Mouse (Mus musculus) kidney, adult 11 months (tissue): ENCODE results near the gene Gm12830.

Source experiments
- DNase-seq: peaks from one replicate; pipeline ENCODE4 v3.0.0; 2022

The Gm12830 gene

DNA sequence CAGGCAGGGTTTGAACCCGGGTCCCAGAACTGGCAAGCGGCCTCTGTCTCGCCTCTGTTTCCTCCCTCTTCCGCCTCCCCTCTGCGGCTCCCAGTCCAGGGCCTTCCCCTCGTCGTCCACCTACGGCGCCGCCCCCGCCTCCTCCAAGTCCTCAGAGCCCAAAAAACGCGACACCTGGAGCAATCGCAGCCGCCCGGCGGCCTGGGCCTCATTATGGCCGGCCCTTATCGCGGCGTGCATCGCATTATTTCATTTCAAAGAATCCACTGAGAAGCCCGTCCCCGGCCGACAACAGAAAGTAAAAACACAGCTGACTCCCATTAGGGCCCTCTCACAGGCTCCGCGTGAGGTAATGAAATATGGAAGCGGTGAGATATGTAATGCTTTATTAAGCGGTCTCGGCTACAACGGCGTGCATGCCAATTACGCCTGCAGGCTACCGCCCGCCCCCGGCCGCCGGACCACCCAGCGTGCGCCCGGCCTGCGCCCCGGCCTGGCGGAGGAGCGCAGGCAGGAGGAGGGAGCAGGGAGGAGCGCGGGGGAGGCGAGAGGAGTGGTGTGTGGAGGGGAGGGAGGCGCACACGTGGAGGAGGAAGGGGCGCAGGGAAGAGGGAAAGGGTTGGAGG lies at the start of gene Gm12830:
Gene Gm12830, plus strand, starts transcription at position 156 of the 626 bp plus-strand sequence.
- peak; percentile 21 for DNase-seq

DNA sequence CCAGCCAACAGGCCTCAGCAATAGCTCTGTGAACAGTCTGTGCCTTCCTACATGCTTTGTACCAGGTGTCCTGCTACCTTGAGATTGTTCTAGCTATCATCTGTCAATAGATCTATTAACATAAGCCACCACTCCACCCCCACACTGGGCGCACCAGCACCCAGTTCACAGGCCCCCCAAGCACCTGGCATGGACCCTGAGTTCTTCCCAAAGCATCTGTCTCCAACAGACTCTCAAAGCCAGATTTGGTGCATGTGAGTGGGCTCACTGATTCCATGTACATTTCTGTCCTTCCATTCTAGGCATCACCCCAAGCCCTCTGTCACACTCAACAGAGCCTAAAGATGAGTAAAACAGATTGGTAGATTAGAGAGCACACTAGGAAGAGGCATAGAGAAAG lies 48.2 kb upstream of the Gm12830 start:
- no peak for DNase-seq

DNA sequence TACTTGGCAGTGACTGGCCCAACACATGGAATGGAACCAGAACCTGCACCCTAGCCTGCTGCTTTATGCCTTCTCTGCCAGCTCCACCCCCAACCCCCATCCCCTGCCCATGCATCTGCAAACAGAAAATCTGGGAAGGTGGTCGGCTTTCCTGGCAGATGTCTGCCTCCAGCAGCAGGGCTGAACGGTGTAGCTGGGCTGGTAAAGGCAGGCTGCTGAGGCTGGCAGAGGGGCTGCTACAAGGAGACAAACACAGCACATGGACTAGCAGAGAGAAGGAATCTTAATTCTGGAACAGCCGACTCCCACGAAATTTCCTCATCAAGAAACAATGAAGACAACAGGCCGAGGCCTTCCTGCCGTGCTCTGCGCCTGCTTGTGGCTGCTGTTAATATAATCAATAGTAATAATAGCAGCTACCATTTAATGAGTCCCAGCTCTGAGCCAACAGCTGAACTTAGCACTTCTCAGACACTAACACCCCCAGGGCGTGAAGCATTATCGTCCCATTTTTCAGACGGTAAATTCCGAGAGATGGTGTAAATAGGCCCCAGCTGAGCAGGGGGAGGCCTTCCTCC lies 43.8 kb upstream of the Gm12830 start:
- no peak for DNase-seq

DNA sequence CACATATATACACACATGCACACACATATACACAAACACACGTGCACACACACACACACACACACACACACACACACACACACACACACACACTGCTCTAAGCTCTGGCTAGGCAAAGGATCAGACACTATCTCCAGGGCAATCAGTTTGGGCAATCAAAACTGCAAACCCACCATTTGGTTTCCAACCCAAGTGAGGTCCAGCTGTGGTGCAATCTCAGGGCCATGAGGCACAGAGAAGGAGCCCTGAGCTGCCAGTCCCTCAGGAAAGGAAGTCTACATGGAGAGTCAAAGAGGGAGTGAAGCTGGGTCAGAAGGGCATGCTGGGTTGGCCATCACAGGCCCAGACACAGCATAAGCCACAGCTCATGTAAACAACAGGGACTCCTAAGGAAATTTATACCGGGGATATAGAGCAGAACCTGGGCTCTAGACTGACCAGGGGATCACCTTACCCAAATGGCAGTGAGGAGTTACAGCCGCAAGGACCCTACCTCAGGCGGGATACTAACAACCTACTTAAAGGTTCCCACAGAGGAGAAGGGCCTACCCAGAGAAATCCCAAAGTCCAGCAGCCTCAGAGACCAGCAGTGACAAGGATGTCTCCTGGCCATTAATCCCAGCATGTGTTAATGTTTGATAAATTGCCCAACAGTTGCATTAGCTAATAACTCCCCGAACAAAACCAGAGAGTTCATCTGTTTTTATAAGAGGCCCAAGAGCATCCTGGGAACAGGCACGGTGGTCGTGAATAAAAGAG lies 42.6 kb upstream of the Gm12830 start:
- no peak for DNase-seq

DNA sequence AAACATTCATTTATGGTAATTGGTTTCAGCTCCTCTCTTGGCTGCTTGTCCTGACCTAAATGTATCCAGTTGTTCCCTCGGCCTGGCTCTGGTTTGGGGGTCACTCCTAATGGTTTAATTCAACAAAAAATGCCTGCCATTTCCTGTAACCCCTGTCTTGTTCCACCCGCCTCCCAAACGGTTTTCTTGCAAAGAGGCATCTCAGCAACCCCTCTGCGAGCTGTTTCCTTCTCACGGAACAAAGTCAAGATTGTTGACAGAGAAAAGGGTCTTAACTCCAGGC lies 42.1 kb upstream of the Gm12830 start:
- DNase-seq = no peak

DNA sequence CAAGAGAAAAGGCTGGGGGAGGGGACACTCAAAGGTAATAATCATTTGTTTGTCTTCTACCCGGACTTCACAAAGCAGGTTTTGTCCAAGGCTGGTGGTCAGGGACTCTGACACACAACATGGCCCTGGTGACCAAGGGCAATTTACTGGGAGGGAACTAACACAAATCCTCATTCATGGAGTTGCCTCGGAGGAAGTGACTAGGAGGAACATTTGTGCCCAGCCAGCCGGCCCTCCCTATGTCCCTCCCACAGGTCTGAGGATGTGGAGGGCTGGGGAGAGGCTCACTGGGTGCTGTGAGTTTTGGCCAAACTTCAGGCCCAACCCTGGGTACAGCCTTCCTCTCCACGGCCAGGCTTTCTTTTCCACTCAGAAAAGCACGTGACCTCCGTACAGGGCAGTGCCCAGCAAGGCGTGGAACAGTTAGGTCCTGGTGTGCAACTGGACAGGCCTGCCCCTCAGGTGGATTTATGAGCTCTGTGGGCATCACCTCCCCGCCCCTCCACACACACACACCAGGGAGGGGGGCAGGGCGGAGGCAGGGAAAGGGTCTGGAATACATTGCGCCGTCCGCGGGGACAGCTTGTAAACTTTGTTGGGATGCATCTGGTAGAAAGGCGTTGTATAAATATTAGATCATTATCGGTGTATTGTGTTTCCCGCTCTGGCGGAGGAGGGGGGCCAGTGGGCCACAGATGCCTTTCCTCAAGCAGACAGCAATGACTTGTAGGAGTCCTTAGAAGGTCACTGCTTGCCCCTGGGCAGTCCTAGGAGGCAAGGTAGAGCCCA lies 41.6 kb upstream of the Gm12830 start:
- DNase-seq = peak; percentile 14

DNA sequence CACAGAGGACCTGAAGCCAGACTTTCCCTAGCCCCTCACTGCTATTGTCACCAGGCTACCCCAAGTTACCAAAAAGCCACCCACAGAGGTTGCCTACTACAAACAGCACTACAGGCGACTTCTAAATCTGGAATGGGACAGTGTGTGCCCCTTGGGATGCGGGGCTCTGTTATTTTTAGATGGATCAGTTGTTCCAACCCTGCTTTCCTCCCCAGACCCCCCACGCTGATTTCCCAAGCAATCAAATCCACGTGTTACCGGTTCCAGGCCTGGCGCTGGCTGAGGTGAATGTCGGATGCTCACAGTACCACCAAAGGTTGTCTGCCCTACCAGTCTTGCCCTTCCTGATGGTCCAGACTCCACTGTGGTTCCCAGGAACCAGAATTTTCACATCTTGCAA lies 38.7 kb upstream of the Gm12830 start:
- DNase-seq = no peak

DNA sequence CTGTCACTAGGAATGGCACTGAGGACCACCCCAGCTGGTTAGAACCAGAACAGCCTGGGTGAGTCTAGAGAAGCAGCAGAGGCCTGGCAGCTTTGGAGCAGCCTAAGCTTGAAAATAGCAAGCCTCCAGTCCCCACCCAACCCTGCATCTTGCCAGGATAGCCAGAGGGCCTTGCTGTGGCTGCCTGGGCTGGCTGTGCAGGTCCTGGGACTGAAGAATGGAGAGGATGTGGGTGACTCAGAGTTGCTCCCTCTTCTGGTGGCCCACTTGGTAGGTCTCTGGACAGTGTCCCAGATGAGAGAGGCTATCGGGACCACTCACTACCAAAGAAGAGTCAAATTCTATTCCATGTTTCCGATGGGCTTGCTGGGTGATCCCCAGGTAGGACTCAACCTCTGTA lies 36.8 kb upstream of the Gm12830 start:
- DNase-seq = peak; percentile 14

DNA sequence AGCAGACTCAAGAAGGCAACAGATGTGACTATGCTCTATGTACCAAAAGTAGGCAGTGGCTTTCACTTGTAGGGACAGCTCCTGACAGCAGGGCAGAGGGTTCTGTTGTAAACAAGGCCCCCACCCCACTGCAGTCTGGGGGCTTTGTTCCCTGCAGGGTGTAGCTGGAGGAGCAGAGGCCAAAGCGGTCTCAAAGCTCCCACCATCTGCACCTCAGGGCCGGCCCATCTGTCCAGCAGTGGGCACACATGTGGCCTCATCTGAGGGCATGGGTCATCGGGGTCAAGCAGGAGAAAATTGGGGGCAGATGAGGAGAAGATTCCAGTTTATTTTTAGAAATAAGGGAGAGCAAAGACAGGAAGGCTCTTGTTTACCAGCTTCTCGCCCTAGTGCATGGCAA lies 32.7 kb upstream of the Gm12830 start:
- DNase-seq = no peak

DNA sequence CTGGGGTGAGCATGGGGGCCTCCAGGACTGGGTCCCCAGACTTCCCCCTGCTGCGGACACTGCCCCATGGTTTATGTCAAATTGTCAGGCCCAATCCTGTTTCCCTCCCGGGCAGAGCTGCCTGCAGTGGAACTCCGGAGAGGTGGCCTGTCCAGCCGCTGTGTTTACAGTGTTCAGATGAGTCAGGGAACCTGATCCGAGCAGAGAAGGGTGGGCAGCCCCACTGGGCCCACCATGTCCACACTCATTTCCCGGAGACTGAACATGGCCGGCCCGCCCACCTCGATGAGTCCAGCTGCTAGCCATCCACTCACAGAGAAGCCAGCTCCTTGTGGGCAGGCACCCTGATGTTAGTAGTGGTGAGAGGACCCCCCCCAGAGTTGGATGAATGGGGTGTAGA lies 29.9 kb upstream of the Gm12830 start:
- DNase-seq = no peak

DNA sequence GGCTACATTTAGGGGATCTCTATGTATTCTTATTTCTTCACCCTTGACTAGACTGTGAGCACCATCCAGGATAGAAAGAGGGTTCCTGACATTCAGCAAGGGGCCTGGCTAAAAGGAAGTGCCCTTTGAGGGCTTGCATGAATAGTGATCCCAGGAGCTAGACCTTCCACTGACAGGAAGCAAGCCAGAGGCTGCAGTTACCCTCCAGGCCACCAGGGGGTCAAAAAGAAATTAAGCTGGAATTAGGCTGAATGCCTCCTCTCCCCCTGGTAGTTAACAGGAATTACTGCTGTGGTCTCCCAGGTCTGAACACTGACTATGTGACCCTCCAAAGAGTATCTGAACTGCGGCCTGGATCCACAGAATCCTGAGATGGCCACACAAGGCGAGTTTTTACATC lies 27.7 kb upstream of the Gm12830 start:
- no peak for DNase-seq

DNA sequence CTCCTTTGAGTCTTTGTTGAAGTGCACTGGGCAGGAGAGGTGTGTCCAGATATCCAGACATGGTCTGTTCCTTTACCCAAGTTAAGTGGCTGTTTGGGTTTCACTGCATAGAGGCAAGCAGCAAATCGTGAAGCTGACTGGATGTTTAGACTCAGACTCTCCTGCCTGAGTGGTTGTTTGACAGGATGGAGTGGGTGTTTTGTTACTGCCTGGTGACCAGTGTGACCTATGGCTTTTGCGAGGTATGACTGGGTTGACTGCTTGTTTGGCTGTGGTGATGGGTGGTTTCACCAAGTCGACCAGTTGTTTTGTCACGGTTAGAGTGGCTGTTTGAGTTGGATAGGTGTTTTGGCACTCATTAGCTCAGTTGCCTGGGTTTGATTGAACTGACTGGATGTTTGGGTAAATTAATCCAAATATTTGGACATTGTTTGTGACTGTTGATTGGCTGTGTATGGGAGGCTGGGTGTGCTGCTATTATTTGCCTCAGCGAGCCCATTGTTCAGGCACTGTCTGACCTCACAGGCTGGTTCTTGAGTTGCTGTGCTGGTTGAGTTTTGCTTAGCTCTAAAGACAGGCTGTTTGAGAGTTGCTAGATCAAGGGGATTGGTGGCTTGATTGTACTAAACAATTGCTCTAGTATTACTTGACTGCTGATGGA lies 24.1 kb upstream of the Gm12830 start:
- DNase-seq = no peak

DNA sequence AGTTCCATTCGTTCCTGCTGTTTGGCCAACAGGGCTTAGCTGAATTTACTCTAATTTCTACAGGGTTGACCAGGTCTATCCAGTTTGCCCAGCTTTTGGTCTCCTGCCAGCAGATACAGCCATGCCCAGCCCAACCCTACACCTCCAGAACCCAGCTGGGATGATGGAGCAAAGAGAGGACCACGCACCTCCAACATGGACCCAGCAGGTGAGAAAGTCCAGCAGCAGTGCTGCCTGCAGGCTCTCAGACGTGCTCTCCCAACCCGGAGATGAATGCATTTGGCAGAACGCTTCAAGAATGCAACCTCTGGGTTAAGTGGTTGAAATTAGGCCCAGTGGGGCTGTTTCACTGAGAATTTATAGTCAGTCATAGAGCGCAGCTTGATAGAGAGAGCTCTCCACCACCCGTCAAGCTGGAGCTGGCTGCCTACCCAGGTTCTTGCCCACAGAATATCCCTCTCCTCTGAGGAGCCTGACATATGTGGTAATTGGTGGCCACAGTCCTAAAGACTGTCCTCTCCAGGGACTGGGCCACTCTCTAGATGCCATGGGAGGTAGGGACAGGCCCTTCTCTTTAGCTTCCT lies 23.4 kb upstream of the Gm12830 start:
- DNase-seq = peak; percentile 45

DNA sequence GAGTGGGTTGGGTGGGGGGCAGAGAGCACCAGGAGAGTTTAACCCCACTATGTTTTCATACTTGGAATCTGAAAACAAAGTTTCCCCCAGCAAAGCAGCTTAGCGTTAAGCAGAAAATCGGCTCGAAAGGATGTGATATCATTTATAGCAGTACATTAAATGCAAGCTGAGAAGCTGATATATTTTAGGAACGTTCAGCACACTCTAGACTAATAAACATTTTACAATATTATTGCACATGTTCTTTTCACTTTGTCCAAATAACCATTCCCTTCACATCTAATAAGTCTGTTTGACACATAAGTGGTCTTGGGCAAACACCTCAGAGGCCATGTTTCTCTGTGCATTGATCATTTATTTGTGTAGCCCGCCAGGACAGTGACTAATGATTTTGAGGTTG lies 17.4 kb upstream of the Gm12830 start:
- no peak for DNase-seq

DNA sequence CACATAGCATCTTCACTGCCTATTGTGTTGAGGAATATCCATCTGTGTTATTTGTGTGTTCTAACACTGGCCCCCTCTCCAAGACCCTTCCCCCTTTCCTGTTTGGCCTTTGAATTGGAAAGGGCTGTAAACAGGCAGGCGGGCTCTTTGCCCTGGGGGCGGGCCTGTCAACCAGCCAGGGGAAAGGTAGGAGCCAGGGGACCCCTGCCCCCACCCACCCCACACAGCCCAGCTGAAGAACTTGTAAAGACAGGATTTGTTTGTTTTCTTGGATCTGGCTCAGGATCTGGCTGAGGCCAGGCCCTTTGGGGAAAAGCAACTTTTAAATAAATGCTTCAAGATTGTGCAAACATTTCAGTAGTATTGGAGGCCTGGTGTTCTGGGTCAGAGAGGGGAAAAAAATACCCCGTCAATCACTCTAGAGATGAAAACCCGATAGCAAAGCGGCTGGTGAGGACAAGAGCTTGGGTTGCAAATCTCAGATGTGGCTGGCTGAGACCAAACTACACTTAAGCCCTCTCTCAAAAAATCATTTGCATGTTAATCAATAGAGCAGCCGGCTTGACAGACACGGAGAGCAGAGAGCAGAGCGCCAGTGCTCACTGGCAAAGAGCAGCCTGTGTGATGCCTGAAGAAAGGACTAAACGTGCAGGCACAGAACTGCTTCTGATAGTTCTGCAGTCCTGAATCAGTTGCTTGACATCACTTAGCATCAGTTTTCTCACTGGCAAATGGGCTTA lies 2.4 kb upstream of the Gm12830 start:
- no peak for DNase-seq

DNA sequence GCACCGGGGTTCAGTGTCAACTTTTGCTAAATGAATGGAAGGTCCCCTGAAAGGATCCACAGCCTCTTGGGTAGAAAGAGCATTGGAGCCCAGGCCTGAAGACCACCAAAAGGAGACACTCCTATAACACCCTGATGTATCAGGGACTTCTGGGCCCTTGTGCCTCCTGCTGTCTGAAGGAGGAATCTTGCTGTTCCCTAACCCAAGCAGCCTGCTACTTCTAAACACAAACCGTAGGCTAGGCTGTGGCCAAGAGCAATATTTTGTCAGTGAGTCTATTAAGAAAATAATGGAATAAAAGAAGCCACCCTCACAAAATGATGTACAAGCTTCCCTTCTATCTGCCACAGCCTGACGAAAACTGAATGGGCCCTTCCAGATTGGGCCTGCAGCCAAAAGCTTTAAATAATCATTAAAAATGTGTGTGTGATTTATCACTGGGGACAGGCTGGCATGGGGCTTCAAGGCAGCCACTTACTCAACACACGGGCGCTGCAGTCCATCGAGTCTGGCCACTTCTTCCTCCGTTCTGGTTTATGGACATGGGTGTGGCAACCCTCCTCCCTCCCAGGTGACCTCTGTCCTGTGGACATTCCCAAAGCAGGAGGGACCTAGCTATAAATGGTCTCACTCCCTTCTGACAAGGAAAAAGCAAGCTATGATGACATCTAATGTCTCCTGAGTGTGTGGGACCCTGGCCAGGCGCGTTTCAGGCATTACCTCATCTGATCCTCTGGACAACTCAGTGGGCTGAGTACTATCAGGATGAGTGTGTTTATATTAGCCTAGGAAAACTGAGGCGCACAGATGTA lies 13.5 kb downstream of the Gm12830 start:
- no peak for DNase-seq

DNA sequence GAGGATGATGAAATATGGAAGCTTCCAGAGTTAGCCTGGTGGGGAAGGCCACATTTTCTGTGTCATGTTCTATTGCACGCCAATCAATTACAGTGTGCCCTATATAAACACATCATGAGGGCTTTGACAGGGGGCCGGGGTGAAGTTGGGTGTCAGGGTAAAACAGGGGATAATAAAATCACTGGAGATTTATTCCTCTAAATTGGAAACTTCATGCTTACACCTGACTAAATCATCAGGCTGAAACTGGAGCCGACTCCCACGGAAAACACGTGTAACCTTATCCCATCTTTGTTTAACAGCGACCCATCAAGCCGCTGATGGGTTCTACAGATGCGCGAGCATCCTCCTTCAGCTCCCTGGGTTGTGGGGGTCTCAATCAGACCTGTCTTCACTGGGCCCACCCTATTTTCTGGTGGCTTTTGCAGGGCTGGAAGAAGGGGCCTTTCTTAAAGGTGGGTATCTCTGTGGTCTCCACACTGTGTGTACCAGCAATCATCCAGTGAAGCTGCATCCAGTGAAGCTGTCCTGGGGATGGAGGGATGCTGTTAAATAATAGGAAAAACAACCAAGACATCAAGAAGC lies 19.9 kb downstream of the Gm12830 start:
- no peak for DNase-seq

DNA sequence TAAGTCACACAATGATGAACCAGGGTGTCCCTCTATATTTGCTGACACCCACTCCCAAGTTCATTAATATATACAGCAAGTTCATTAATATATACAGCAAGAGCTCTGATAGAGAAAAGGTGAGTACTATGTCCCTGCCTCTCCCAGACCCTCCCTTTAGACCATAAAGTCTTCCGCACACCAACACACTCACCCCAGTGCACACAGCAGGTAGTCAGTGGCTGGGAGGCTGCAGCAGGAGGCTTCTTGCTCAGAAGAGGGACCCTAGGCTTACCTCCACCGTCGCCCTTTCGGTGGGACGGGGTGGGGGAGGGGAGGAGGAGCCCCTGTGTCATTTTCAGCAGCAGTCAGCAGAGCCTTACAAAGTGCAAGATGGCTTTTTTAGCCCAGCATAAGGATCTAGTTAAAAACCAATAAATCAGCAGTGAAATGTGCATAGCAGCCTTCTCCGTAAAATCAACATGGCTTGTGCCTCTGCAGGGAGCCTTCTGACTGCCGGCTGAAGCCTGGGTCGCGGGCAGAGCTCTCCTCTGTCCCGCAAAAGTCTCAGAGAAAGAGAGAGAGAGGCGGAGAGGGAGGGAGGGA lies 20.9 kb downstream of the Gm12830 start:
- DNase-seq = no peak

DNA sequence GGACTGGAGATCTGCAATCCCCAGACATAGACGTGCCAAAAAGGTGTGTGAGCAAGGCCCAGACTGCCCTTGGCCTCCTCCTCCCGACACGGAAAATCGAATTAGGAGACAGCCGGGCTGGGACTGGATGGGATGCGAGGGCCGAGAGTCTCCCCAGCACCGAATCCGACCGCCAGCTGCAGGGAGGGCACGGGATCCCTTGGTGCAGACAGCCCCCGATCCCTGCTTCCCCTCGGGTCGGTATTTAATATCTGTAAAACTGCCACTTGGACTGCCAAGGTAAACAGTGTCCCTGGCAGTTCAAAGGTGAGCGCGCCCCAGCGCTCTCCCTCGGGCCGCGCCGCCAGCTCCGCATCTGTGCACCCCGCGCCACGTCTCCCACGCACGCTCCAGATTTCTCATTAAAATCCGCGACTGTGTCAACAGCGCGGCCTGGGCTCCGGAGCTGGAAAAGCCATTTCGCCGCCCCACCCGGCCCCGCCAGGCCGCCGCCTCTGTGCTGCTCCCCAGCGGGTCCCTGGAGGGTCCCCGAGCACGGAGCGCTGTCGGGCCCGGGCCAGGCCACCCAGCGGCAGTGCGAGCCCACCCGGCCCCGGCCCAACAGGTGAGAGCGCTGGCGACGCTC lies 21.7 kb downstream of the Gm12830 start:
- DNase-seq = peak; percentile 12

DNA sequence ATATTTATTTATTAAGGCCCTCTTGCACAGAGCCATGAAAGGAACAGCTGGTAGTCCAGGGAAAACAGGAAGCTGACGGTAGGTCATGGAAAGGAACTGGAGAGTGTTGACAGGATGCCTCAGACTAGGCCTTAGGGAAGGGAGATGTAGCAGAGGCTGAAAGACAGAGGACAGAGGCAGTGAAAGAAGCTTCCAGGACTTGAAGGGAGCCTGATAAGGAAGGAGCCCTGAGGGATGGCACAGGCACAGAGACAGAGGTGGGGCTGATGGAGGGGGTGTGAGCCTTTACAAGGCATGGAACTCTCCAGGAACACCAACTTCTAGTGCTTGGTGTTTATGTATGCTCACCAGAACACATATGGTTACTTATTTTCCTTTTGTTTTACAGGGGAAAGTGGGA lies 23.1 kb downstream of the Gm12830 start:
- no peak for DNase-seq
